Mouse (Mus musculus) MN1 (cell line): ENCODE measurements around the gene Vwa7.

Source experiments
- DNase-seq: peaks from one replicate; pipeline ENCODE4 v3.0.0-alpha.2; 2016; ENCODE audit warnings: low spot score

Vwa7 gene

GRCm38 (mm10) chr17:35064378-35064877 is 48.0 kb downstream of the Vwa7 start:
- DNase-seq = no peak

DNA sequence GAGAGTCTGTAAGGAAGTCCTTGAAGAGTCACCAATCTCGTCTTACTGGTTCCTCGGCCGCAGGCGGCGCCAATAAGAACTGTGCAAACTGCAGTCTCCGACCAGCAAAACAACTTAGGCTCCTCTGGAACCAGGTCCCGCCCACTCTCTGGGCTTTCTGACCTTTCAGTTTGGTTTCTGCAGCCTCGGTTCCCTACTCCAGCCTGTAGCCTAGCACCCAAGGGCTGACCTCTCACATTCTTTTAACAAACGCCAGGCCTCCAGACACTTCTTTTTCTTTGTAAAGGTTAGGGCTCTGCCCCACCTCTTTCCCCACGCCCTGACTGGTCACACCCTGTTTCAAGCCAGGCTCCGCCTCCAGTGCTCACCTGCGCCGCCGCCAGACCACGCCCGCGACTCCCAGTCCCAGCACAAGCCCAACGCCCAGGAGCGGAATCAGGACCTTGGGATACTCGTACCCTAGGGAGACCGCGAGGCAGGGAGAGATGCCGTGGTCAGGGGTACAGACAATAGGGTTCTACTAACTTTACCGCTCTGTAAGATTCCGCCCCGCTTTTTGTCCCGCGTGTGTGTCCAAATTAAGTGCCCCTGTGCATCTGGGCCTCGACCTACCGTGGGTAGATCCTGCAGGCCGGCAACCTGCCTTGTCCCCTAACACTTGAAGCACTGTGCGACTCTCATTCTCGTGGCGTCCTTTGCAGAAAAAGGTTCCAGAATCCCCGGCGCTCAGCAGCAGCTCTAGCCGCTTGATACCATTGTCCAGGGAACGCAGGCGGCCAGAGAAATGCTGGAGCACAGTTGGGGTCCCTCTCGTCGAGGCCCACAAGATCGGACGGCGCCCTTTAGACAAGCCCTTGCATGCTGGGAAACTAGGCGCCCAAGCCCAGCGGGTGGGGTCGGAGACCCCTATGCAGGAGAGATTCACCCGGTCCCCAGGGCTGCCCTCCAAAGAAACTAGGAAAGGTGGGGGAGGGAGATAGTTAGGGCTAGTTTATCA is 48.9 kb downstream of the Vwa7 start, which contains the start of gene Ly6g6c:
Gene Ly6g6c, plus strand, starts transcription at position 438 of the 997 bp plus-strand sequence.
- no peak for DNase-seq

- DNase-seq = no peak
Observed at GRCm38 (mm10) chr17:35066084-35066483, 49.7 kb downstream of the Vwa7 start, which contains the start of gene Mpig6b. Mpig6b (minus strand) TSS chr17:35066184.

- DNase-seq = peak; percentile 71
Observed at GRCm38 (mm10) chr17:35068213-35068914, 52.0 kb downstream of the Vwa7 start.

GRCm38 (mm10) chr17:35070556-35071229 is 54.3 kb downstream of the Vwa7 start:
- no peak for DNase-seq

DNA sequence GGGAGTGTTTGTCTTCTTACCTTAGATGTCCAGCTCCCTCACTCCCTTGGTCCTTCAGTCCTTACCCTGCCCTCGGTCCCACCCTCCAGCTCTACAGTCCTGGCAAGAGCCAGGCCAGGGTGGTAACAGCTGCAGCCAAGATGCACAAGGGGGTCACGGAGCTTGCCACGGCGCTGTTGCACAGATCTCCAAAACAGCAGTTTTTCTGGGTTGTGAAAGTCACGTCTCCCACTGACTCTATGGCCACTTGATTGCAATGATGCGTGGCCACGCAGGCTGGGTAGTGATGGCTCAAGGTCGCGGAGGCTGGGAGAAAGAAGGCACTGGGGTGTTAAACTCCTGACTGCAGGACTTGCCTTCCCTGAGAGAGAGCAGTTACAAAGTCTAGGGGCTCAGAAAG is 55.1 kb downstream of the Vwa7 start:
- no peak for DNase-seq

DNA sequence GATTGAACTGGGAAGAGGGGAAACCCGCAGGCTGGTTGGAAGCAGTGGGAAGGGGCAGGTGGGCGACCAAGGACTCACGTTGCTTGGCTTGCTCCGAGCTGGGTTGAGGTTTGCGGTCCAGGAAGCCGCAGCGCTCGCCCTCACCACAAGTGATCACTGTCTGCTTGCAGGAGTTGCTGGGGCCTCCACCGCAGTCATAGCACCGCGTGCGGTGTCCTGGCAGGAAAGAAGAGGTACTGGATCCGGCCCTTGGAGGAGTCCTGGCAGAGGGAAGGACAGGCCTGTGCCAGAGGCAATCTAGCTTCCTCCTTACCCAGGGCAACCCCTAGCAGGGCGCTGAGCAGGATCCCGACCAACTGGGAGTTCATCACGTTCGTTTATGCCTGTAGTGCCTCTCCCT is 57.7 kb downstream of the Vwa7 start:
- DNase-seq = no peak
